Mouse (Mus musculus): ENCODE measurements around the gene Rbm15b.

Rbm15b gene

DNA sequence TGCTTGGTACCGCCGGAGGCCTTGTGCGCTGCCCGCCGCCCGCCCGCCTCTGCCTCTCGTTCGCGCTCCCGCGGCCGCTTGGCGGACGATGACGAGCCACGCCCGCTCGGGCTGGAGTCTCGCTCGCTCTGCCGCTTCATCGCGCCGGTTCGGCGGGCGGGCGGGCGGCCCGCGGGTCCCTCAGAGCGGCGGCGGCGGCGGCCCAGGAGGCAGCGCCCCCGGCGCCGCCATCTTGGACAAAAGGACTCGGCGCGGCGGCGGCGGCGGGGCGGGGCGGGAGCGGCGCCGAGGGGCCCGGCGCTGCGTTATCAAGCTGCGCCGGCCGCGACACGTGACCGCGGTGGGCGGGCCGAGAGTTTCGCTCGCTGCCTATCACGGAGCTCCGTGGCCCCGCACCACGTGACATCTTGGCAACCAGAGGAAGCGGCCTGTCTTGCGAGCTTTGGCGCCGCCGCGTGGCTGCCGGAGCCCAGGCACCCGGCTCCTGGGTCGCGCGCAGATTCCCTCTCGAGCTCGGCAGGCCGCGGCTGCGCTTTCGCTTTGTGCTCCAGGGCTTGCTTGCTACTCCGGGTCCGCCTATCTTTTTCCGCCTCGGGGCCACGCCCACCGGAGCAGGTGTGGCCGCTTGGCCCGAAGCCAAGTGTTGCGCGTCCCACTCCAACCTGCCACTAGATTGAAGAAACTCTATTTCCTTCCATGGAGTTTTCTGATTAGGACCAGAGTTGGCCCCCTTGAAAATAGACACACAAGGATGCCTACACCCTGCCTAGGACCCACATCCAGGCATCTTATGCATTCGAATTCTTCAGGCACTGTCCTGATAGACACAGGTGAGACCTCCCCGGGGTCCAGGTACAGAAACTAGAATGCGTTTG lies at the start of gene Rbm15b:
TSS of gene Rbm15b (minus strand) at position 601 of the 875 bp plus-strand sequence.
- peak; percentile 98 to 99 for DNase-seq

- DNase-seq, result no peak
These were observed 47.8 kb upstream of the Rbm15b start for GRCm38 (mm10) chr9:106934998-106935397.

DNA sequence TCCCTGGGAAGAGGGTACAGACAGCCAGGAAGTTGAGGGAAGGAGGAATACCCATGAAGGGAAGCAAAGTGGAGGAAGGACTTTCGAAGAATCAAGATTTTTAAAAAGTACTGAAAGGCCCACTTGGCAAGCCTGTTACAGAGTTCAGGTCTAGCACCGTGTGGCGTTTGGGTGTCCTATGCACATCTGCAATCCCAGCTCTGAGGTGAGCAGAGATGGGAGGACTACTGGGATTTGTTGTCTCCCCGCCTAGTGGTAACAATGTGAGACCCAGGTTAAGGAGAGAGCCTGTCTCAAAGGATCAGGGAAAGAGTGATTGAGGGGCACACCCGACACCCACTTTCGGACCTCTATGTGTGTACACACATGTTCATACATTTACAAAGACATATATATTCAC lies 27.6 kb upstream of the Rbm15b start:
- DNase-seq, result no peak

DNA sequence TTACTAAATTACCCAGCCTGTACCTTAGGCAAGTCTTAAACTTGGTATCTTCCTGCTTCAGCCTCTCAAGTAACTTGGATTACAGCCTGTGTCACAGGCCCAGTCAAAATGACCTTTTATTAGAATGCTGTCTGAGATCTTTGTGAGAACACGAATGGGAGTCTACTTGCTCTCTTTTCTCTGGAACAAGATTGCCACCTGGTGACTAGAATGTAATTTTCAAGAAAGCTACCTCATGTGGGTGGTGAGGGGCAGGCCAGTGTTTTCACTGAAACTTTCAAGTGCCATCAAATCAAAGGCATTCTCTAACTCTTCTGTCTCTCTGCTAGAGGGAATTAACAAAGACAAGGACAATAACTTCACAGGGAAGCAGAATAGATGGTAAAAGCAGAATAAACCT lies 26.5 kb upstream of the Rbm15b start:
- DNase-seq, result no peak

DNA sequence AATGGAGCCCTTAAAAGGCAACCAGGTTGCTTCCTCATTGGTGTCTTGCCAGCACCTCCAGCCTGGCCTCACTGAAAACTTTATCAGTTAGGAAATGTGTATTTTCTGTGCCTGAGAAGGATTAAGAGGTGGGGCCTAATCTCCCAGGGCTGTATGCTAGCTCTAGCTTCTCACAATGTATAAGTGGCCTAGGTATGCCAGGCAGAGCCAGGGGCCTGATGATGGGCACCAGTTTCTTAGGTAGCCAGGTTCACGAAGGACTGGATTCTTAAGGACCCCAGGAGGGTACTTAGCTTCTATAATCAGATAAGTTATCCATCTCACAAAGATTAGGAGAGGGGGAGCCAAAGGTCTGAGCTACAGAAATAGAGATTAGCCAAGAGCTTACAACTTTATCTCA lies 24.4 kb upstream of the Rbm15b start:
- DNase-seq, result no peak

GRCm38 (mm10) chr9:106908715-106909114 lies 21.5 kb upstream of the Rbm15b start:
- DNase-seq, result no peak

DNA sequence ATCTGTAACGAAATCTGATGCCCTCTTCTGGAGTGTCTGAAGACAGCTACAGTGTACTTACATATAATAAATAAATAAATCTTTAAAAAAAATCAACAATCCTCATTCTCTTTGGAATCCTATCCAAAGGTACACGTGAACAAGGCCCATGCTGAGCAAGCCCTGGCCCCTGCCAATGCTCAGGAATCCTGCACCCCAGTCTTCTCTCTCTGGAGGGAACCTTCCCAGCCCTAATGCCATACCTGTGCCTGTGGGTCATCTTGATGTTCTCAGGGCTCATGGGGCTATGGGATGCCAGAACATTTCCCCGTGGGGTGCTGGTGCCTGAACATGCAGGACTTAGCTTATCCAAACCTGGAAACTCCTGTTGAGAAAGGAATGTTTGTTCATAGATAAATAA lies 20.9 kb upstream of the Rbm15b start:
- no peak for DNase-seq

GRCm38 (mm10) chr9:106906597-106906996 lies 19.4 kb upstream of the Rbm15b start:
- DNase-seq, result no peak

- no peak for DNase-seq
These were observed 16.5 kb upstream of the Rbm15b start for GRCm38 (mm10) chr9:106903791-106904134.

- DNase-seq, result no peak
These were observed 16.0 kb upstream of the Rbm15b start for GRCm38 (mm10) chr9:106903099-106903790.

GRCm38 (mm10) chr9:106901596-106901995 lies 14.4 kb upstream of the Rbm15b start:
- no peak for DNase-seq

DNA sequence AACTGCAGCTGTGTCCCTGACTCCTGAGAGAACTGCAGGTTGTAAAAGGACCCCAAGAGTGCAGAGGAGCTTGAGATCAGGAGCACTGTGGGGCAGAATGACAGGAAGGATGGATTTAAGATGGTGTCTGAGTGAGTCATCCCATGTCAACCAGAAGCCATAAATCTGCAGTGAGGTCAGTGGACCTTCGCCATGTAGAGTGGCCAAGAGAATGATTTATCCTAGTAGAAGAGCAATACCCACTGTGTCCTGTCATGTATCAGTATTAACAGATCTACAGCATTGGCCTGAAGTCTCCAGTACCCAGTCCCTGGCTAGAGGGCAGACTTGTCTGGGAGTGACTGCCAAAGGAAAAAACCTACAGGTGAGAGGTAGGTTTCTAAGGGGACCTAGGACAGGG lies 11.7 kb upstream of the Rbm15b start:
- no peak for DNase-seq

GRCm38 (mm10) chr9:106893327-106893726 lies 6.1 kb upstream of the Rbm15b start:
- DNase-seq, result no peak

DNA sequence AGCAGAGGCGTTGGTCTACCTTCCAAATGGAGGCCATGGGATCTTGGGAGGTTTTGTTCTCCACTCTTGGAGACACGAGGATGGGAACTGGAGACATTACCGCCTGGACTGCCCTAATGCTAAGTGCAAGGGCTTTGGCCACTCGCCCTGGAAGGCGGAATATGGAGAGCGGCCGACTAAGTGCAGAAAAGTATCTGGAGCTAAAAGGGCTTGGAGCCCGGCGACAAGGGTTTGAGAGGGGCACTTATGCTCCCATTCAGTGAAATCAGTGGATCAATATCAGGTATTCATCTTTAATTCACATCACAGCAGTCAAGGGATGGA lies 5.3 kb upstream of the Rbm15b start:
- no peak for DNase-seq

GRCm38 (mm10) chr9:106891829-106892551 lies 4.8 kb upstream of the Rbm15b start, which contains the start of gene Manf:
Gene Manf, minus strand, starts transcription at chr9:106891979.
- peak; percentile 96 for DNase-seq

DNA sequence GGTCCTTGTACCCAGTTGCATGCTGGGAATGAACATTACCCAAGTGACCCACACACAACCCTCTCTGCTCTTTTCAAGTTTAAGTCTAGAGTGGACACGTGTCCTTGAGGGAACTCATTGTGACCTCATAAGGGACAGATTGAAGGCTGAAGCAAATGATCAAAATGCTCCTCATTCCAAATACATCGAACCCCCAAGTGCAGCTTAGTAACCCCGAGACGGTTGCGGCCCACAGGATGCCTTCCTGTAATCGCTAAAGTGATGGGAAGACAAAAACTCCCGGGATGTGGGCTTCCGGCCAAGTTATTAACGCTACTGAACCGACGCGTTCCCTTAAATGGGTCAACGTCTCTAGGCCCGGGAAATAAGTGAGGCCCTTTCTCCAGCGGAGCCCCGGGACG lies 4.1 kb upstream of the Rbm15b start:
- DNase-seq, result no peak

GRCm38 (mm10) chr9:106890496-106891240 lies 3.4 kb upstream of the Rbm15b start:
- no peak for DNase-seq

DNA sequence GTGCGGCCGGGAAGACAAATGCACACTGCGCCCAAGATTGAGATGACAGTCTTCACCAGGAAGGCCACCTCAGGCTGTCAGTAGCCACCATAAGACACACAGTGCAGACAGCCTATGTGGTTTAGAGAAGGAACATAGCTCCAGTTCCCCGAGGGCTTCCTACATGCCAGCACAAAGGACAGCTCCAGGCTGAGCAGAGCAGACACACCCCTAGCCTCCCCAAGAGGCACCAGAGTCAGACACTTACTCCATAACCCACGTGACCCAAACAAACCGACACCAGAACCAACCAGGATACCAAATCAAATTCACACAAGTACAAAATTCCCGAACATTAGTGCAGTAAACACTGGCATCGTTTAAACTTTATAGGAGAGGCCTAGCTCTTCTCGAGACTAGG lies 2.1 kb upstream of the Rbm15b start:
- DNase-seq, result no peak

GRCm38 (mm10) chr9:106888346-106888745 lies 1.1 kb upstream of the Rbm15b start:
- DNase-seq, result no peak

- peak; percentile 57 to 68 for DNase-seq
These were observed 1.1 kb downstream of the Rbm15b start for GRCm38 (mm10) chr9:106885901-106886731.

DNA sequence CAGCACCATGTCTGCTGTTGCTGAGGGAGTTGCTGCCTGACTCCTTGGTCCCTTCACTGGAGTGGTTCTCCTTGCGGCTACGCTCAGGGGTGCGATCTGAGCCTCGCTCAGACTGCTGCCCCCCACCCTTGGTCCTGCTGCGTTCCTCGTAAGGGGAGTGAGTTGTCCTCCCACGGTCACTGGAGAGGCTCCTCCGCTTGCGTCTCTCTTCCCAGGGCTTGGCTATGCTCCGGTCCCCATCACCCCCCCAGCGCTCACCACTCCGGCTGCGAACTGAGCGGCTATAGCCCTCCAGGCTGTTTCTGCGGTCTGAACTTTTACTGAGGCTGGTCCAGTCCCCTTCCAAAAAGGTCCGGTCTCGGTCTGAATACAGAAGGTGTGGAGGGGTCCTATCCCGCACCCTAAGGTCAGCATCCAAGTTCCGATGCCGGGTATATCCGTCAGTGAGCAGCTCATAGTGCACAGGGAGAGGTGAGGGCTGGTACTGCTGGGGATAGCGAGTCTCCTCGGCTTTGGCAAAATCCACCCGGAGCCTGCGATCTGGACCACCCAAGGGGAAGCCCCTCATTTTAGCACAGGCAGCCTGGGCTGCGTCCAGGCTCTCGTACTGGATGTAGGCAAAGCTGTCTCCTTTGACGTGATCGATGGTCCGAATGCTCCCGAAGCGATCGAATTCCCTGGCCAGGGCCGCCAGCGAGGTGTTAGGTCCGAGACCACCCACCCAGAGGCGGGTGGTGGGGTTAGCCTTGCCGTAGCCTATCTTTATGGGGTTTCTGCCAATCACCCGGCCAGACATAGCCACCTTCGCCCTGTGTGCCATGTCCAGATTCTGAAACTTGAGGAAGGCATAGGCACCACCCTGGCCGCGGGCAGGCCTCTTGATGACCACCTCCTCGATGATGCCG lies 2.0 kb downstream of the Rbm15b start:
- DNase-seq, result peak; percentile 19 to 28

Data from cerebellum, postnatal 36 days (tissue).